Mouse (Mus musculus): ENCODE results near the gene Serpinb9.
"Not testable (repeated sequence)": the region's sequence is repeated elsewhere in the genome, so short reads cannot be mapped to it uniquely, and the experiment has no call there.

Gene Serpinb9

GRCm38 (mm10) chr13:33002950-33003349, at the start of gene Serpinb9:
Gene Serpinb9 (plus strand): TSS chr13:33003250.
- no peak for DNase-seq (ENCODE audit: extremely low read depth, low read depth, low spot score)

- no peak for DNase-seq (ENCODE audit: extremely low read depth, low read depth, low spot score)
Observed at GRCm38 (mm10) chr13:32956537-32956936, 46.5 kb upstream of the Serpinb9 start.

GRCm38 (mm10) chr13:32957917-32958316, 45.1 kb upstream of the Serpinb9 start:
- no peak for DNase-seq (ENCODE audit: extremely low read depth, low read depth, low spot score)

- DNase-seq (ENCODE audit: extremely low read depth, low read depth, low spot score) = not testable (repeated sequence)
Observed at GRCm38 (mm10) chr13:32958521-32958920, 44.5 kb upstream of the Serpinb9 start.

GRCm38 (mm10) chr13:32963990-32964753, 38.9 kb upstream of the Serpinb9 start:
- DNase-seq (ENCODE audit: extremely low read depth, low read depth, low spot score) = no peak

- no peak for DNase-seq (ENCODE audit: extremely low read depth, low read depth, low spot score)
Observed at GRCm38 (mm10) chr13:32964989-32965811, 37.9 kb upstream of the Serpinb9 start, which contains the start of gene Serpinb6b. Gene Serpinb6b (plus strand): TSS chr13:32965209.

GRCm38 (mm10) chr13:32966116-32966515, 36.9 kb upstream of the Serpinb9 start:
- DNase-seq (ENCODE audit: extremely low read depth, low read depth, low spot score) = no peak

- DNase-seq (ENCODE audit: extremely low read depth, low read depth, low spot score) = no peak
Observed at GRCm38 (mm10) chr13:32967233-32967632, 35.8 kb upstream of the Serpinb9 start.

- no peak for DNase-seq (ENCODE audit: extremely low read depth, low read depth, low spot score)
Observed at GRCm38 (mm10) chr13:32968353-32968984, 34.6 kb upstream of the Serpinb9 start.

- DNase-seq (ENCODE audit: extremely low read depth, low read depth, low spot score) = no peak
Observed at GRCm38 (mm10) chr13:32968996-32969640, 33.9 kb upstream of the Serpinb9 start.

GRCm38 (mm10) chr13:32969641-32970040, 33.4 kb upstream of the Serpinb9 start:
- DNase-seq (ENCODE audit: extremely low read depth, low read depth, low spot score) = no peak

- DNase-seq (ENCODE audit: extremely low read depth, low read depth, low spot score) = no peak
Observed at GRCm38 (mm10) chr13:32970776-32971175, 32.3 kb upstream of the Serpinb9 start.

GRCm38 (mm10) chr13:32974268-32974667, 28.8 kb upstream of the Serpinb9 start:
- DNase-seq (ENCODE audit: extremely low read depth, low read depth, low spot score) = no peak

- no peak for DNase-seq (ENCODE audit: extremely low read depth, low read depth, low spot score)
Observed at GRCm38 (mm10) chr13:32974889-32975460, 28.1 kb upstream of the Serpinb9 start.

GRCm38 (mm10) chr13:32975710-32976109, 27.3 kb upstream of the Serpinb9 start:
- DNase-seq (ENCODE audit: extremely low read depth, low read depth, low spot score) = no peak

GRCm38 (mm10) chr13:32982556-32983042, 20.5 kb upstream of the Serpinb9 start:
- DNase-seq (ENCODE audit: extremely low read depth, low read depth, low spot score) = no peak

- DNase-seq (ENCODE audit: extremely low read depth, low read depth, low spot score) = no peak
Observed at GRCm38 (mm10) chr13:32986256-32986655, 16.8 kb upstream of the Serpinb9 start.

- no peak for DNase-seq (ENCODE audit: extremely low read depth, low read depth, low spot score)
Observed at GRCm38 (mm10) chr13:32993152-32993893, 9.7 kb upstream of the Serpinb9 start.

- no peak for DNase-seq (ENCODE audit: extremely low read depth, low read depth, low spot score)
Observed at GRCm38 (mm10) chr13:32993894-32994242, 9.2 kb upstream of the Serpinb9 start.

- DNase-seq (ENCODE audit: extremely low read depth, low read depth, low spot score) = no peak
Observed at GRCm38 (mm10) chr13:32995051-32995450, 8.0 kb upstream of the Serpinb9 start.

Measured in fat pad, adult 2 months (tissue).